Mouse (Mus musculus) liver, postnatal 0 days (tissue): Measurements from ENCODE around the gene Kl.

ENCODE experiments used
- CTCF ChIP-seq: sonication (generic); IDR thresholded peaks from 2 replicates; pipeline ENCODE4 v1.5.1; 2016; ENCODE audit warnings: antibody characterized with exemption, low read depth
- EP300 ChIP-seq: IDR thresholded peaks from 2 replicates; pipeline ENCODE4 v1.6.1; 2016; ENCODE audit warnings: antibody characterized with exemption, low read depth, mild to moderate bottlenecking

DNA sequence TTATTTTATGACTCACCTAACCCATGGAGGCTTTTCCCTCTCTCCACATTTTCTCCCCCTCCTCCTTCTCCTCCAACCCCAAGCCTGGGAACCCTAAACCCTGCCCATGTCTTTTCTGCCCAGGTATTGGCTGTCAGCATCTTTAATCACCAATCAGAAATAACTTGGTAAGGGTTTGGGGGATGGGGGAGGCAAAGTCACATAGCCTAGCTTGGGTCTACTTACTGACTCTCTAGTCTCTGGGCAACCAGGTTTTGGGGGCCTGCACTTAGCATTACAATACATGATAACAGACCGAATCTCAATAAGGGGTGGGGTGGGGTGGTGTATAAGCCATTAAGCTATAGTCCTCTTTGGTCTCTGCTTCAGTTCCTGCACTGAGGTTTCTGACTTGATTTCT, 10.3 kb downstream of the Kl start:
- TF ChIP-seq CTCF (no peak), EP300 (no peak)
